Mouse (Mus musculus) forebrain, embryonic 12.5 days (tissue): ENCODE measurements around the gene Actl7a. TPM values are rescaled to one million over a fixed set of nuclear protein-coding genes. Genes with fewer than 3 reads are reported as not detected.

Experiments
- ATAC-seq: fragments of 200-750 bp; cut with Nextera tagmentation; 2 replicates; pipeline ENCODE4 v1.8.0; 2017; ENCODE audit warnings: moderate TSS enrichment; ENCODE audit not compliant: low FRiP score
- H3K27ac ChIP-seq: fragments of 300-500 bp; sonication (generic); 2 replicates; pipeline ENCODE4 v1.5.1; 2016; ENCODE audit warnings: mild to moderate bottlenecking
- H3K27me3 ChIP-seq: fragments of 300-500 bp; sonication (generic); 2 replicates; pipeline ENCODE4 v1.6.1; 2016; ENCODE audit warnings: mild to moderate bottlenecking
- H3K36me3 ChIP-seq: fragments of 300-500 bp; sonication (generic); replicated peaks from 2 replicates; pipeline ENCODE4 v1.6.1; 2016; ENCODE audit warnings: mild to moderate bottlenecking
- H3K4me1 ChIP-seq: fragments of 300-500 bp; sonication (generic); 2 replicates; pipeline ENCODE4 v1.6.1; 2016
- H3K4me2 ChIP-seq: fragments of 300-500 bp; sonication (generic); 2 replicates; pipeline ENCODE4 v1.6.1; 2016; ENCODE audit warnings: mild to moderate bottlenecking, moderate library complexity
- H3K4me3 ChIP-seq: fragments of 300-500 bp; sonication (generic); replicated peaks from 2 replicates; pipeline ENCODE4 v1.5.1; 2016; ENCODE audit warnings: mild to moderate bottlenecking
- H3K9ac ChIP-seq: fragments of 300-500 bp; sonication (generic); 2 replicates; pipeline ENCODE4 v1.6.1; 2016; ENCODE audit warnings: mild to moderate bottlenecking
- H3K9me3 ChIP-seq: fragments of 300-500 bp; sonication (generic); 2 replicates; pipeline ENCODE4 v1.6.1; 2016
- WGBS: fragments of 180-500 bp; shearing (Covaris S2); methylation state at CpG from one replicate; pipeline ENCODE4 v1.1.7; 2016; 5-methylcytosine and 5-hydroxymethylcytosine counted together
- polyA plus RNA-seq: library from polyadenylated mRNA; unstranded; fragments of >200 nt; fragmentation: Nextera tagmentation; extraction: Ambion mirVana; gene quantifications from 2 replicates; pipeline ENCODE4 v1.2.1, GENCODE M21; 2016

The Actl7a gene
- not detected in 2 replicates for polyA plus RNA-seq

DNA sequence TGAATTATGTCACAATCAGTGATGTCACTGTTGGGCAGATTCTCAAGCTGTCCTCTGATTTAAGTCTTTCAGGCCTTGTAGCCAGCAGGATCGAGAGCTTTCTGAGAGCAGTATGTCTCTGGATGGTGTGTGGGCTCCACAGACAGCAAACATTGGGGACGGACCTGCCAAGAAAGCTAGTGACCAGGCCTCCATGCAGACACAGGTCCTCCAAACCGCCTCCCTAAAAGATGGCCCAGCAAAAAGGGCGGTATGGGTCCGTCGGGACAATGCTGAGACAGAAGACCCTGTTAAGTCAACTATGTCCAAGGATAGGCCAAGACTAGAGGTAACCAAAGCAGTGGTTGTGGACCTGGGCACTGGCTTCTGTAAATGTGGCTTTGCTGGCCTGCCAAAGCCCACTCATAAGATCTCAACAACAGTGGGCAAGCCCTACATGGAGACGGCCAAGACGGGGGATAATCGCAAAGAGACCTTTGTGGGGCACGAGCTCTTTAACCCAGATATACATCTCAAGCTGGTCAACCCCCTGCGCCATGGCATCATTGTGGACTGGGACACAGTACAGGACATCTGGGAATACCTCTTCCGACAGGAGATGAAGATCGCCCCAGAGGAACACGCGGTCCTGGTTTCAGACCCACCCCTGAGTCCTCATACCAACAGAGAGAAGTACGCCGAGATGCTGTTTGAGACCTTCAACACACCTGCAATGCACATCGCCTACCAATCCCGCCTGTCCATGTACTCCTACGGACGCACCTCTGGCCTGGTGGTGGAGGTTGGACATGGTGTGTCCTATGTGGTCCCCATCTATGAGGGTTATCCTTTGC lies at the start of gene Actl7a:
Gene Actl7a (plus strand): TSS at position 51 of the 833 bp plus-strand sequence.
- Histone ChIP-seq H3K9me3 (peaks cover 4% of the 10 kb centered on the region; the same call in 1 of the 2 replicates), H3K4me3 (no peak within 1 kb of the TSS), H3K9ac (no peak within 1 kb of the TSS), H3K36me3 (peaks cover 41% of the 10 kb centered on the region), H3K27me3 (no peaks in the 10 kb centered on the region), H3K4me1 (no peaks in the 10 kb centered on the region), H3K27ac (no peak within 1 kb of the TSS), H3K4me2 (no peak within 1 kb of the TSS)
- ATAC-seq, result no peak
- 95% methylated on average over 21 of the region's 21 CpGs for WGBS

DNA sequence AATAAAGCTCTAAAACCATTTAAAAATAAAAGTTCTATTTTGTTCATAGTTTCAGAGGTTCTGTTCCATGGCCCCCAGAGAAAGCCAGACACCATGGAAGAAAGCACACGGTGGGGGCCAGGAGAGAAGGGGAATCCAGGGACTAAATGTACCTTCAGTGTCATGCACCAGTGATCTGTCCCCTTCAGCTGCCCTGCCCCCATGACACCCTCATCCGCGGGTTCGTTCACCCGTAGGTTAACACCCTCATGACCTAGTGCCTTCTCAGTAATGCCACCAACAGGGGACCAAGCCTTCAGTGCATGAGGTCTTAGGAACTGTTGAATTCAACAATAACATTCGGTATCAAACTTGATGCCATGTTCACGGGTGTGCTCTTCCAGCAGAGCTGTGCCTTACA lies 46.8 kb upstream of the Actl7a start:
- Histone ChIP-seq H3K9ac (no peak overlapping the region), H3K27me3 (no peaks in the 10 kb centered on the region), H3K9me3 (no peaks in the 10 kb centered on the region), H3K4me1 (no peaks in the 10 kb centered on the region), H3K4me3 (no peak overlapping the region), H3K27ac (no peak overlapping the region), H3K36me3 (no peaks in the 10 kb centered on the region), H3K4me2 (no peak overlapping the region)
- 78% methylated on average over 7 of the region's 7 CpGs for WGBS
- no peak for ATAC-seq

DNA sequence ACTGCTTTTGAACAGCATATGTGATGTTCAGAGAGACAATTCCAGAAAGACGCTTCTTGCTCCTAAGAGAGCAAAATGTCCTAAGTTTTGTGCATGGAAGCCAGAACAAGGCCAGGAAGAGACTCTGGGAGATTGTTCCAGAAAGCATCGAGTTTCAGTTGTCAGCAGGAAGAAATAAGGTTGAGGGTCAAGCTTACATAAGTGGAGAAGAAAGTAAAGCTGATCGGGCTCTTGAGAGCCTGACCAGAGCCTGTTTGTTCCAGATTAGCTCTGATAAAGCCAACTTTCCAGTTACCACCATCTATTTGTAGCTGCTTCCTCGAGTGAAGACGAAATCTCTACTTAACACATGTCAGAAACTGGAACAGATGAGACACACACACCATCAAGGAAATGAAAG lies 44.5 kb upstream of the Actl7a start:
- Histone ChIP-seq H3K9me3 (no peaks in the 10 kb centered on the region), H3K4me1 (peaks cover 7% of the 10 kb centered on the region), H3K27me3 (no peaks in the 10 kb centered on the region), H3K4me2 (no peak overlapping the region), H3K4me3 (no peak overlapping the region), H3K9ac (no peak overlapping the region), H3K36me3 (no peaks in the 10 kb centered on the region), H3K27ac (no peak overlapping the region)
- 79% methylated on average over 5 of the region's 5 CpGs for WGBS
- no peak for ATAC-seq

DNA sequence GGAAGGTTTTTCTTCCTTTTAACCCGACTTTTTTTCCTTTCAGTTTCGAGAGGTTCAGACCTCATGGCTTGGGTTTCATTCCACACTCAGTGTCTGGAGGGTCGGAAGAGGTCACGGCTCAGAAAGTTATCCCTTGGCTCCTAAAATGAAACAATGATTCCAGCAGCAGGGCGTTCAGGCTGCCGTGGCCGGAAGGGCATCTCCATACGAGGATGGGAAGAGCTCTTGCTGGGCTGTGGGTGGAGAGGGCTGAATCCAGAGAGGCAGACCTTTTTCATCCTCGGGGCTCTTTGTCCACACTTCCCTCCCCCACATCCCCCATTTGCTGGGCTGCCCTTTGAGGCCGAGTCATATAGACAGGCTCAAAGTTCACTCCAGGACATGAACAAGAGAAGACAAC lies 41.0 kb upstream of the Actl7a start:
- H3K36me3 ChIP-seq, result no peaks in the 10 kb centered on the region
- H3K9me3 ChIP-seq, result no peaks in the 10 kb centered on the region
- H3K27ac ChIP-seq, result no peak overlapping the region
- WGBS, result 1% methylated on average over 10 of the region's 10 CpGs
- H3K4me1 ChIP-seq, result peaks cover 12% of the 10 kb centered on the region
- no peak overlapping the region for H3K4me3 ChIP-seq
- no peak overlapping the region for H3K9ac ChIP-seq
- peak overlapping the region; percentile 17; the same call in 1 of the 2 replicates for H3K4me2 ChIP-seq
- H3K27me3 ChIP-seq, result peaks cover 5% of the 10 kb centered on the region; the same call in 1 of the 2 replicates
- ATAC-seq, result no peak

DNA sequence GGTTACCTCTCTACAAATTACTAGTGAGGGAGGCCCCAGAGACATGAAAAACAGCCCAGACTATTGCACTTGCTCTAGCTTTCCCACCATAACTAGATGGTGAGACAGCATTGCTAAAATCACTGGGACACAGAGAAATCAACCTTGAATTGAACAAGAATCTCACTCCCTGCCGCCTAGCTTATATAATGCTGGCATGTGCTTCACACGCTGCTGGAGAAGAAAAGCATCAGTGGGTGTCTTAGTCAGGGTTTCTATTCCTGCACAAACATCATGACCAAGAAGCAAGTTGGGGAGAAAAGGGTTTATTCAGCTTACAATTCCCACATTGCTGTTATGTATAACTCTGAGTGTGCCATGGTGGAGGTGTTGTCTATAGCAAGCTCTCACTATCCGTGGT lies 30.1 kb upstream of the Actl7a start:
- H3K4me3 ChIP-seq, result no peak overlapping the region
- H3K4me1 ChIP-seq, result peaks cover 8% of the 10 kb centered on the region; the same call in 1 of the 2 replicates
- H3K4me2 ChIP-seq, result no peak overlapping the region
- no peaks in the 10 kb centered on the region for H3K9me3 ChIP-seq
- H3K27me3 ChIP-seq, result no peaks in the 10 kb centered on the region
- no peaks in the 10 kb centered on the region for H3K36me3 ChIP-seq
- H3K27ac ChIP-seq, result no peak overlapping the region
- H3K9ac ChIP-seq, result no peak overlapping the region
- 86% methylated on average over 3 of the region's 3 CpGs for WGBS
- ATAC-seq, result no peak

DNA sequence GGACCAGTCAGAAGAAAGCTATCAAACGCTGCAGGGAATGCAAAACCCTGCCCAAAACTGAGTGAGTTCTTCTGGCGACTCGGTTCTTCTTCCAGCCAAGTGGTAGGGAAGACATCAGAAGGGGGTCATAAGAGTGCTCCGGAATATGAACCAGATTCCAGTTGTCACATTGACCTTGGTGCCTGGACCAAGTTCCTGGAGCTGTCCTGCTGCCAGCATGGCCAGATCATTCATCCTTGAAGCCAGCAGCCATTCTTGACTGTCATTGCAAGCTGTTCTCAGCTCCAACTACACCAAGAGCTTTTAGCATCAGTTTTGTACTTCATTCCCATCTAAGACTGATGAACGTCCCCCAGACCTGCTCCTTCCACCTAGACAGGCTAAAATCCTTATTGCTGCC lies 26.4 kb upstream of the Actl7a start:
- WGBS, result 63% methylated on average over 5 of the region's 5 CpGs
- Histone ChIP-seq H3K4me2 (no peak overlapping the region), H3K36me3 (no peaks in the 10 kb centered on the region), H3K9ac (no peak overlapping the region), H3K4me3 (no peak overlapping the region), H3K27me3 (no peaks in the 10 kb centered on the region), H3K4me1 (no peaks in the 10 kb centered on the region), H3K9me3 (no peaks in the 10 kb centered on the region), H3K27ac (no peak overlapping the region)
- no peak for ATAC-seq

DNA sequence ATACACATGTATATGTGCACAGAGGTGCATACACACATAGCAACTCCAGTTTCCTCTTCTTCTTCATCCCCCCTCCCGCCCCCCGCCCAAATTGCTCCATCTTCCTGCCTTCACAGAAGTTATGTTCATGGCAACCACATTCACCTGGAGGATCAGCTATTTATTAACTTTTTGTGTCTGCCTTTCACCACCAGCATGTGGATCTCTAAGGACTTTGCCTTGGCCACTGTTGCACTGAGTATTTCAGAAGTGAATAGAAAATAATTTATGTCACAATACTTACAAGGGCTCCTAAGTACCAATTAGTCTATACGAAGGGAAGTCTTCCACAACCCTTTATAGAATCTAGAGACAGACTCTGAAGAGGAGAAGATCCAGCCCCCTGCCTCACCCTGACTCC lies 25.3 kb upstream of the Actl7a start:
- H3K9ac ChIP-seq, result no peak overlapping the region

DNA sequence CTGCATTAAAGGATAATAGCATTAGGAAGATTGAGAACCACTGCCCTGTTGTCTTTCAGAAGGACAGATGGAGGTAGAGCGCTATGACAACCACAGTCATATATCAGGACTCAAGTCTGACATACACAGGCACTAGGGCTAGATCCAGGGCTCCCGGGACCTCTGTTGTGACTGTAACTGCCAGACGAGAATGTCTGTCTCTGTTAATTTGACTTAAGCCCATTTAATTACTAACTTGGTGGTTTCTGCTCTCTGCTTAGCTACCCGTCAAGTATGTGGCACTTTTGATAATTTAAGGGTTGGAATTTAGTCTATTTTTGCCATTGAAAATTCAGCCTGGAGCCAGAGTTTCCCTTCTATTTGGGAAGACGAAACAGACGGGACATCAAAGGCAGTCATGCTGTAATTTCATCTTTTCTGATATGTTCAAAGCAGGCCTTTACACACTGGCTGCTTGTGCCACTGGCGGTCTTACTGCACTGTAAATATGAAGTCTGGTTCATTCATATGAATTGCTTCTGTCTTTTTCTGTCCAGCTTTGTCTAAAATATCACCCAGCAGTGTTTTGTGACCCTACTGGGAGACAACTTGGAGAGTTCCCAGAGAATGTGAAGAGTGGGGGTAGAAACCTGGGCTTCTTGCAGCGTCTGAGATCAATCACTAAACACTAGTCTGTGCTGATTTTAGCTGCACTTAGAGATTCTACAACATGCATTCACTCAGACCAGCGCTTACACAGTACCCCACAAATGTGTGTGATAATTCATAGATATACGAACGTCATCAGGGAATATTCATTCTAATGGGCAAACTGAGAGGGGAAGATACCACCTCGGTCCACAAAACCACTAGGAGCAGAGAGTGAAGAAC lies 24.4 kb upstream of the Actl7a start:
- Histone ChIP-seq H3K9ac (no peak overlapping the region), H3K27ac (no peak overlapping the region), H3K4me1 (no peaks in the 10 kb centered on the region), H3K27me3 (no peaks in the 10 kb centered on the region), H3K4me3 (no peak overlapping the region), H3K36me3 (no peaks in the 10 kb centered on the region), H3K4me2 (no peak overlapping the region), H3K9me3 (no peaks in the 10 kb centered on the region)
- no peak for ATAC-seq
- 77% methylated on average over 12 of the region's 12 CpGs for WGBS

More for the DNA sequence above, 25.3 kb upstream of the Actl7a start:
- H3K27ac ChIP-seq, result no peak overlapping the region
- H3K4me1 ChIP-seq, result no peaks in the 10 kb centered on the region
- H3K9me3 ChIP-seq, result no peaks in the 10 kb centered on the region
- ATAC-seq, result no peak
- H3K4me3 ChIP-seq, result no peak overlapping the region
- H3K27me3 ChIP-seq, result no peaks in the 10 kb centered on the region
- no peaks in the 10 kb centered on the region for H3K36me3 ChIP-seq
- 86% methylated on average over 3 of the region's 3 CpGs for WGBS
- H3K4me2 ChIP-seq, result no peak overlapping the region

DNA sequence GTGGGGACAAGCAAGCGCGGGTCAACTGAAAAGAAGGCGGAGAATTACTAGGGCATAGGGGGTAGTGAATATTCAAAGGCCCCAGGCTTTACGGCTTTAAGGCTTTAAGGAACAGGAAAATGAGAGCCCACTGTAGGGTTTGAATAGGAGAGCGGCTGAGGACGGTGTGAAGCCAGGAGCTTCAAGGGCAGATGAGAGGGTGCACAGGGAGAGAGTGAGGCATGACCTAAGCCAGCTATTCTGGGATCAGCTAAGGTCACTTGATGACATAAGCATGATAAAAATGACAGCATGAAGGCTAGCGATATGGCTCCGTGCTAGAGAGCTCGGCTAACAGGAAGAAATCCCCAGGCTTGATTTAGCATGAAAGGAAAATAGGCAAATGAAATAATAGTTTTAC lies 23.8 kb upstream of the Actl7a start:
- Histone ChIP-seq H3K9me3 (no peaks in the 10 kb centered on the region), H3K36me3 (no peaks in the 10 kb centered on the region), H3K4me1 (no peaks in the 10 kb centered on the region), H3K4me3 (no peak overlapping the region), H3K27ac (no peak overlapping the region), H3K9ac (no peak overlapping the region), H3K4me2 (no peak overlapping the region), H3K27me3 (no peaks in the 10 kb centered on the region)
- ATAC-seq, result no peak
- 75% methylated on average over 9 of the region's 9 CpGs for WGBS

DNA sequence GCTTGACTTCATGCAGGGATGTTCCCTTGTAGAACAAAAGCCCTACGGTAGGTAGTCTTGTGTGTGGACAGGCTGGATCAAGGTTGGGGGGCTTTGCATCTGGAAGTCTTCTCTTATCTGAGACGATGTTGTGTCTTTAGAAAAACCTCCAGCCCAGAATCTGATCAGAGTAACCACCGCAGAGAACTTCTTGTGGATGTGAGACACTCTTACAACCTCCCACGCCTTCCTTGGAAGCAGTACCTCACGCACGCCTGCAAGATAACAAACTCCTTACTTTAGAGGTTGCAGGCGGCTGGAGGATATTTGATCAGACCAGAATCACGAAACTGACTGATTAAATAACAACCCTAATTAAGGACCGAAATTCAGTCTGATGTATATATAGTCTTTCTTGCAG lies 22.8 kb upstream of the Actl7a start:
- H3K4me1 ChIP-seq, result no peaks in the 10 kb centered on the region
- no peak overlapping the region for H3K4me2 ChIP-seq
- H3K27me3 ChIP-seq, result no peaks in the 10 kb centered on the region
- no peaks in the 10 kb centered on the region for H3K9me3 ChIP-seq
- H3K9ac ChIP-seq, result no peak overlapping the region
- no peak for ATAC-seq
- H3K4me3 ChIP-seq, result no peak overlapping the region
- H3K27ac ChIP-seq, result no peak overlapping the region
- H3K36me3 ChIP-seq, result no peaks in the 10 kb centered on the region
- WGBS, result 90% methylated on average over 9 of the region's 9 CpGs

DNA sequence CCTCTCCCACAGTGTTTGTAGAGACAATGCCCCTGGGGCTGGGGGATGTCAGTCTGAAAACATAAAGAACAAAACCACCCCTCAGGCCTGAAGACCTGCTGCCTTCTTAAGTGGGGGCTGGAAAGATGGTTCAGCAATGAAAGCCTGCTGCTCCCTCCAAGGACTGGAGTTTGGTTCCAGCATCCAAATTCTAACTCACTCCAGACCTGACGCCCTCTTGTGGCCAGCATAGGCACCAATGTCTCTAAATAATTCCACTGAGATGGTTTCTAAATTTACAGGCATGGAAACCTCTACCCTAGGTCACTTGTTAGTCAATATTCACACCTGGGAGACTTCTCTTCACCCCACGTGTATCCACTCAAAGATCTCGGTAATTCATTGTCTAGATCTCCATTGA lies 21.7 kb upstream of the Actl7a start:
- H3K4me1 ChIP-seq, result no peaks in the 10 kb centered on the region
- H3K4me3 ChIP-seq, result no peak overlapping the region
- H3K27me3 ChIP-seq, result no peaks in the 10 kb centered on the region
- no peak overlapping the region for H3K4me2 ChIP-seq
- 29% methylated on average over 3 of the region's 3 CpGs for WGBS
- no peak overlapping the region for H3K9ac ChIP-seq
- no peak for ATAC-seq
- no peaks in the 10 kb centered on the region for H3K9me3 ChIP-seq
- no peaks in the 10 kb centered on the region for H3K36me3 ChIP-seq
- no peak overlapping the region for H3K27ac ChIP-seq

DNA sequence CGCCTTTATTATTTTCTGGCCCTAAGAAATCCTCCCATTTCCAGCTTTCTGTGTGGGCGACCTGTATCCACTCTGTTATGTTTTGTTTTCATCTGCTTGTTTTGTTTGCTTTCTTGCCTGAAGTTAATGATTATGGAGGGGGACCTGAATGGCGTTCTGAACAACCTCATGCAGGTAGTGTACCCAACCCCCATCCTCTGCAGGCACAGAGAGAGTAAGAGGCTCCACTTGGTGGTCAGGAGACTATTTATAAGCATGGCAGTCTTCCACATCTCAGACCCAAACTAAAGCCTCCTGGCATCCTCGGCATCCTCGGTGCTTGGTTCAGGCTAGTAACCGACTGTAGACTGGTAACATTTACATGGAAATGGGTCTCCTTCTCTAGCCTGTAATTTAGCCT lies 20.9 kb upstream of the Actl7a start:
- H3K36me3 ChIP-seq, result no peaks in the 10 kb centered on the region
- H3K4me3 ChIP-seq, result no peak overlapping the region
- H3K27me3 ChIP-seq, result no peaks in the 10 kb centered on the region
- no peak overlapping the region for H3K9ac ChIP-seq
- WGBS, result 79% methylated on average over 6 of the region's 6 CpGs
- H3K9me3 ChIP-seq, result peaks cover 4% of the 10 kb centered on the region
- no peak overlapping the region for H3K27ac ChIP-seq
- H3K4me1 ChIP-seq, result no peaks in the 10 kb centered on the region
- ATAC-seq, result no peak
- H3K4me2 ChIP-seq, result no peak overlapping the region
